Mouse (Mus musculus) embryo, embryonic 10.5 days (tissue): ENCODE results near the gene Tdp1.

Source experiments
- DNase-seq: peaks from one replicate; pipeline ENCODE4 v3.0.0-alpha.2; 2015; ENCODE audit warnings: low spot score

Gene Tdp1

GRCm38 (mm10) chr12:99884269-99885261, at the start of gene Tdp1, which contains the start of gene Efcab11:
Tdp1 (plus strand) TSS chr12:99884517.
Efcab11 (minus strand) TSS chr12:99884439.
- peak; percentile 97 for DNase-seq

DNA sequence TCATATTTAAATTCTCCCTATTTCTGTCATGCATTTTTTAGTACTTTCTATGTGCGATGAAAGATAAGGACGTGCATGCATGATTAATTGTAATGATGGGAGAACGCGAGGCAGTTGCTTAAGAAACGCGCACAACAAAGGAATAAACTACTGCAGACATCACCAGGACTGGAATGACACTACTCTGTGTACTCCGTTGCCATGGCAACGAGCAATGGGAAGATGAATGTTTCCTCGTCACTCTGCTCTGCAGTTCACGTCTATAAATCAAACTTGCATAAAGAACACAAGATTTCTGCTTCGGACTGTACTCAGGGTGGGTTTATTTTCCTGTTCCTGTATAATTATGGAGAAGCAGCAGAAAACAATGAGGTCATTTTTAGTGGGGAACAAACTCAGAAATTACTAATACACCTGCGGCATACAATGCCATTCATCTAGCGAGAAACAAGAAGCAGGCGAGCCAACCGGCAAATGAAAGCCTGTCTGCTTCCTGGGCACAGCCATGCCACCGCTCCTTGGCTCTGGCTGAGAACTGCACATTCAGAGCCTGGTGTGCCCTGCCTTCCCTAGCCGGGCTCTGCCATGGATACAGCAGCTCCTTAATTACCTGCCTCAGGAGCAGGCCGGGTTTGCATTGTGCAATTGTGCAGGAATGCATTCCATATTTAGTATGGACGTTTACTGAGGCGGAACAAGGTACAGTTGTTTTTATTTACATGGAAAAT, 47.7 kb upstream of the Tdp1 start:
- DNase-seq: peak; percentile 84

GRCm38 (mm10) chr12:99837528-99837927, 46.8 kb upstream of the Tdp1 start:
- no peak for DNase-seq

GRCm38 (mm10) chr12:99838109-99838508, 46.2 kb upstream of the Tdp1 start:
- no peak for DNase-seq

GRCm38 (mm10) chr12:99838703-99839102, 45.6 kb upstream of the Tdp1 start:
- peak; percentile 31 for DNase-seq

DNA sequence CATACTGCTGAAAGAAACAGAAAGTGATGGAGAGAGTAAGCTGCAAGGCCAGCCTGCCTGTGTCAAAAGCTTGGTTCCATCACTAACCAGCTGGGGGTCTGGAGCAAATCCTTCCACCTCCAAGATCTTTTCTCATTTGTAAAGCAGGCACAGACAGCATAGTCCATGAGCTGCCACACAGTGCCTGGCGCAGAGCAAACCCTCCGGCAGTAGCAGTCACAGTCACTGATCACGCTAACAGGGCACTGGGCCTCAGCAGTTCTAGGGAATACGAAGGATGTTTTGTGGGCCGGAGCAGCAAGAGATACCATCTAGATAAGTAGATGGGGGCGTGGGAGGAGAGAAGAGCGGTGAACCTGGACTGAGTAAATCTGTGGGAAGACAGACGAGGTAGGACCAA, 39.4 kb upstream of the Tdp1 start:
- DNase-seq: no peak

DNA sequence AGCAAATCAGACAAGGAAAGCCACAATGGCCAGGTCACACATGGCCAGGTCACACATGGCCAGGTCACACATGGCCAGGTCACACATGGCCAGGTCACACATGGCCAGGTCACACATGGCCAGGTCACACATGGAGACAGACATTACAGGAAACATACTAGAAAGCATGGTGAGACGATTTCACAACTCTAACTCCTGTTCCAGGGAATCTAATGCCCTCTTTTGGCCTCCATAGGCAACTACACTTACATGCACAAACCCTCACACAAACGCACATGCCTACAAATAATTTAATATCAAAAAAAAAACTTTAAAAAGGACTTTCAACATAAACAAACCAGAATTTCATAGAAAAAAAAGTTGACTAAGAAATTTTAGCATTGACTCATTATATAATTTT, 34.3 kb upstream of the Tdp1 start:
- DNase-seq: no peak

DNA sequence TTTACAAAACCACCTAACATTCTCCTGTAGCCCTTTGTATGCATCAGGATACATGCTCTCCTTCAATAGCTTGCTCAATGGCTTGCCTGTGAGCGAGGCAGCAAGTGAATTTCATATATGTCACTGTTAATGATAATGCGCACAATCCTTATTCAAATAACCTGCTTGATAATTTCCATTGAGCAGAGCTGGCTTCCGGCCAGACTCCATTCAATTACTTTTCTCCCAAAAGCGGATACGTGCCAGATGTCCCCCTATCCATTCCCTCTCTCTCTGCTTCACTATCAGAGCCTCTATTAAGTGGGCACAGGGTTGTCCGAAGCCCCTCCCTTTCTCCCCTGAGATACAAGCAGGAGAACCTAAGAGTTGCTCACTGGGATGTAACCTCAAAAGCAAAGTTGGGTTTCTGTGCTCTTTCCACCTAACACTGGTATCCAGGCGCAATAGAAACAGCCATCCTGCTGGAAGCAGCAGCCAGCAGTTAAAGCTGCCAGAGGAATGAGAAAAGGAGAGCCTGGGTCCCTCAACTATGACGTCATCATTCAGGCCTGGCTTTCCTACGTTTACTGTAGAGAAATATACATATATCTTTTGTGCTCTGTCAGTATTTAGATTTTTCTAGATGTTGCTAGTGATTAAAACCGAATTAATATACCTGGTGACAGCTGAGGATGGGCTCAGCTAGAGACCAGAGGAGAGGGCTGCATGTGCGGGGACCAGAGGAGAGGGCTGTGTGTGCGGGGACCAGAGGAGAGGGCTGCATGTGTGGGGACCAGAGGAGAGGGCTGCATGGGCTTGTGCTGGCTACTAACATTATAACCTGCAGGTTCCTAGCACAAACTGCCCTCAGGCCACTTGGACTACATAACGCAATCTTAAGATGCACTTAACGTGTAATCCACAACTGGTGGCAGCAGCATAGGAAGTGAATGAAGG, 30.7 kb upstream of the Tdp1 start:
- DNase-seq: no peak

- no peak for DNase-seq
Measured at GRCm38 (mm10) chr12:99856011-99856410, 28.3 kb upstream of the Tdp1 start.

GRCm38 (mm10) chr12:99858664-99859063, 25.7 kb upstream of the Tdp1 start:
- no peak for DNase-seq

DNA sequence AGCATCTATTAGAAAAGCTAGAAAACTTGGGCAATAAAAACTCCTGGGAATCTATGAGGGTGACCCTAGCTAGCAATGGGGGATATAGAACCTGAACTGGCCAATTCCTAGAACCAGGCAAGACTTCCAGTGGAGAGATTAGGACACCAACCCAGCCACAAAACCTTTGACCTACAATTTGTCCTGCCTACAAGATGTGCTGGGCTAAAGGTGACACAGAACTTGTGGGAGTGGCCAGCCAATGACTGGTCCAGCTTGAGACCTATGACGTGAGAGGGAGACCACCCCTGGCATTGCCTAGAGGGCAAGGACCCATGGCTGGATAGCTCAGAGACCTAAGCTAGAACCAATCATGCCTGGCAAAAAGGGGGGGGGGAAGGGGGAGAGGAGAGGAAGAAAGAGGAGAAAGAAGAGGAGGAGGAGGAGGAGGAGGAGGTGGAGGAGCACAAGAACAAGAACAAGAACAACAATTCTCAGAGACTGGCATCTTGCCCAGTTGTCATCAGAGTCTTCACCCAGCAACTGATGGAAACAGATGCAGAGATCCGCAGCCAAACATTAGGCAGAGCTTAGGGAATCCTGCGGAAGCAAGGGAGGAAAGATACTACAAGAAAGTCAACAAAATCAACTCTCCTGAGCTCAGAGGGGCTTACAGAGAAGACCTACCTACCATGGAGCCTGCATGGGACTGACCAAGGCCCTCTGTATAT, 24.8 kb upstream of the Tdp1 start:
- DNase-seq: no peak

DNA sequence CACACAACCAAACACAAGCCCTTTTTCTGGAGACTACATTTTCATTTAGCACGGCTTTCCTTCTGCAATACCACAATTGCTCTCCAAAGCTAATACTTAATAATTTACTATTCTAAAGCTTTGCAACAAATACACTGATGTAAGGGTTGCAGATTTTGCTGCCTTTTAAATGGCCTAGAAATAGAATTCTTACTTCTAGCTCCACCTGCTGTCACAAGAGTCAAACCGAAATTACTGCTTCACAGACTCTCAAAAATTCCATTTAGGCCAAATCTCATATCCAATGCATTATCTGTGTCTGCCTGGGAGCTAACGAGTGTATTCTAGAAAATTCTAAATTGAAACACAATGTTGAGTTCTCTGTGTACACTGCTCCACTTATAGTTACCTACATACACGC, 23.3 kb upstream of the Tdp1 start:
- DNase-seq: no peak

GRCm38 (mm10) chr12:99864613-99865012, 19.7 kb upstream of the Tdp1 start:
- no peak for DNase-seq

DNA sequence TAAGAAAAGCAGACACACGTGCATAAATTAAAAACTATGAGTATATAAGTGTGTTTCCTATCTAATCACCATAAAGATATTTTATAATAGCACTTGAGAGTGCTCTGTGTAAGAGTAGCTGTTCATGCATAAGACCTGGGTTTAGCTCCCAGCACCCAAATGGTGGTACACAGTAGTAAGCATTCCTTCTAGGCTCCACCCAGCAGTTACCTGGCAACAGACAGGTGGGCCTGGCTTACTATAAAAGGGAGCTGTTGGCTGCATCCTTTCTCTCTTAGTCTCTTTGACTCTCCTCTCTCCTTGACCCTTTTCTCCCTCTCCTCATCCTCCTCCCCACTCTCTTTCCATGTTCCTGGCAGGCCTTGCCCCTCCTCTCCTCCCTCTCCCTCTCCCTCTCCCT, 15.5 kb upstream of the Tdp1 start:
- DNase-seq: no peak

DNA sequence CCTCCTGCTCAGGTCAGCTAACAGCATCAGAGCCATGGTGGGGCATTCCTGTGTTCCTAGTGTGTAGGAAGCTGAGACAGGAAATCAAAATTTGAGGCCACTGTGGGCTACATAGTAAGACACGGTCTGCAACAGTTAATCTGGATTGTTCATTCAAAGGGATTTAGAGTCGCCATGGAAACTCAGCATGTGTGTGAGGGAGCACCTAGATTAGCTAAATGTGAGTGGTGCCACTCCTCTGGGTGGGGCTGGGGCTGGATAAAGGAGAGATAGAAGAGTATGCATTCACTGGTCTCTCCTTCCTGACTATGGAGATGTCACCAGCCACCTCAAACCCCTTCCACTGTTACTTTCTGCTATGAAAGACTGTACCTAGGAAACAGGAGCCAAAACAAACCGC, 10.9 kb upstream of the Tdp1 start:
- peak; percentile 6 for DNase-seq

- no peak for DNase-seq
Measured at GRCm38 (mm10) chr12:99874609-99875008, 9.7 kb upstream of the Tdp1 start.

DNA sequence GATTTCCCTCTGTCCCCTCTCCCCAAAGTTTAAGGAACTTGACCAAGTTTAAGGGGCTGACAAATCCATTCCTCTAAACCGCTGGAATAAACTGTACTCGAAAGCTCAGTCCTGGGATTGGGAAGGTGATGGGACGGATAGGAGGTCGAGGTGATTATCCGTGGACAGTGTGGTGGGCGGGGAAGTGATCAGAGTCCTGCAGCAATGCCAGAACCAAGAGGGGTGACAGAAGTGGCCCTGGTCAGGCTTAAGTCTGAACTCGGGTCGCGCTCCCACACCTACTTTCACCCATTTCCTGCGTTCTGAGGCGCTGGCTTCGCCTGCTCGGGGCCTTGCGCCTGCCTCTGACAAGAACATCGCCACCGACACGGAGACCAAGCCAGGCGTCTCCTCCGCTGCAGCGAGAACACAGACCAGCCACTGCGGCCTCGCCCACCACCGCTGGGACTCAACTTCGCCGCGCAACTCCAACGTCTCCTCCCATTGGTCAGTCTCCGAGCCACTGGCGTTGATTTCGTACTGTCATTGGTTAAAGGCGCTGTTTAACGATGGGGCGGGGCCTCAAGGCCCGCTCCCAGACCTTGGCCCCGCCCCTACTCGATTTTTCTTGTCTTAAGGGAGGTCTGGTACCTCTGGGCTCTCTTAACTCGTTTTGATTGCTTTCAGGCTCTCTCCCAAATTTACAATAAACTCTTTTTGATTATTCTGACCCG, 1.2 kb upstream of the Tdp1 start:
- DNase-seq: peak; percentile 99

GRCm38 (mm10) chr12:99883713-99884105, 608 bp upstream of the Tdp1 start:
- DNase-seq: peak; percentile 72

DNA sequence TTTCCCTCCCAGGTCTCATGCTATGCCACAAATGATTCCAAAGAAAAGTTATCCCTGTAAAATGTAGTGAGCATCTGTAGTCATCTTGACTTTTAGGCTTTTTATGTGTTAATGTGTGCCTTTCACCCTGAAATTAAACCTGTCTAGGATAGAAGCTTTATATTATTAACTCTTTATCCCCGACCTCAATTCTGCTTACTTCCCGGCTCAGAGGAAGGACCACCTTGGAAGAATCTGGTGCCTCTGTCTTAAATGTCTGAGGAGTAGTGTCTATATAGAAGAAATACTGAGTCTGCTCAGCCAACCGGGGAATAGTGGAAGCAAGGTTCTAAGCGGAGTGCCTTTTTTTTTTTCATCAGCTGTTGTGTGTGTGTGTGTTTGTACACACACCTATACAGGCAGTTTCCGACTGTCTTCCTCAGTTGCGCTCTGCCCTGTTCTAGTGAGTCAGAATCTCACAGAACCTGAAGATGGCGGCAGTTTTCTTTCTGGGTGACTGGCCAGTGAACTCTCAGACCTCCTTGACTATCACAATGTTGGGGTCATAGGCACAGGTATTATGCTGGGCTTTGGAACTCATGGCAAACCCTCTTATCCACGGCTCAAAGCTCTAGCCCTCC, 1.1 kb downstream of the Tdp1 start:
- DNase-seq: peak; percentile 14

DNA sequence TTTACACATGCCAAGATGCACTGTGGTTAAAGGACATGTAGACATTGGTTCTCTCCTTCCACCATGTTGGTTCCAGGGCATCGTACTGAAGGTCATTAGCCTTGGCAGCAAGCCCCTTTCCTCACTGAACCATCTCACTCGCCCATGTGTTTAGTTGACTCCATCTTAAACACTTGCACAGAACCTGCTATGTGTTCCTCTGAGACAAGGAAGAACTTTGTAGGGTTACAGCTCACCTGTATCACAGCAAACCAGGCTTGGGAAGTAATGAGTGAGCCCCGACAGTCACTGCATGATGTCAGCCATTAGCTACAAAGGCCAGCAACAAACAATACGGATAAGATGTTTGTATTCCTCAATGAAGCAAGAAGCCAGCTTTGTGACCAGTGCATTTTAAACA, 13.5 kb downstream of the Tdp1 start:
- DNase-seq: no peak
